ENCODE assay signal across 34 mouse cellular contexts in genomic region chr4:63323275-63323815, GRCm38 (mm10). TPM values are rescaled to one million over a fixed set of nuclear protein-coding genes. Genes with fewer than 3 reads are reported as not detected.
DNase-seq lines count a peak whose midpoint lies in the region; ATAC-seq and TF ChIP-seq lines count a peak whose summit lies in the region.
"Had no signal": no experiment of that assay in that cellular context is flagged by ENCODE, and none has a peak within 500 bp of the region (broad histone marks: within the 10 kb centered on the region; RNA-seq: fewer than 3 reads in every experiment).

No protein-coding gene starts in this region.

- CTCF ChIA-PET in Patski (lab: Charles Lee) = interaction anchor here (1.0 to 1.8 kb wide), 2 partner anchors 109 to 165 kb away, joined by 4 to 6 read pairs; partner anchors contain the start of gene Col27a1

- no peaks in the 10 kb centered on the region for H3K27me3 ChIP-seq in Patski
- H3K27me3 ChIP-seq in liver, postnatal 0 days (ENCODE audit: insufficient read depth, low read length) = no peaks in the 10 kb centered on the region
- H3K27me3 ChIP-seq: hindbrain, embryonic 15.5 days; kidney, embryonic 15.5 days; limb, embryonic 13.5 days; liver, embryonic 12.5 days; midbrain, embryonic 12.5 days had no signal

- no peak overlapping the region for H3K9ac ChIP-seq in liver, postnatal 0 days (replicated peaks)
- H3K9ac ChIP-seq: hindbrain, embryonic 15.5 days; kidney, embryonic 15.5 days; limb, embryonic 13.5 days; liver, embryonic 12.5 days; midbrain, embryonic 12.5 days had no signal

- intact Hi-C loops in gastrocnemius, postnatal 14 days (cut with DNase I; ENCODE audit: low total_unique reads) = no loop called here

- no peak for TF ChIP-seq EP300 in liver, postnatal 0 days (IDR thresholded peaks at IDR 0.05; ENCODE audit: low read depth)

- no peak for TF ChIP-seq CTCF in Patski (IDR thresholded peaks at IDR 0.05)
- no peak for TF ChIP-seq CTCF in liver, postnatal 0 days (IDR thresholded peaks at IDR 0.05; ENCODE audit: low read depth)

- 84% methylated on average over 8 of the region's 8 CpGs for WGBS in liver, postnatal 0 days (ENCODE audit: insufficient replicate concordance)

- H3K4me1 ChIP-seq in liver, postnatal 0 days (ENCODE audit: insufficient read depth) = no peaks in the 10 kb centered on the region
- H3K4me1 ChIP-seq: forebrain, embryonic 10.5 days; hindbrain, embryonic 15.5 days; kidney, embryonic 15.5 days; limb, embryonic 13.5 days; liver, embryonic 12.5 days; midbrain, embryonic 12.5 days had no signal

- H3K27ac ChIP-seq in liver, postnatal 0 days (ENCODE audit: low read depth) = no peak overlapping the region
- H3K27ac ChIP-seq: forebrain, embryonic 10.5 days; gastrocnemius, adult 2 months; hindbrain, embryonic 15.5 days; kidney, embryonic 15.5 days; limb, embryonic 13.5 days; liver, embryonic 12.5 days; midbrain, embryonic 12.5 days had no signal

- peak; percentile 67 for DNase-seq in adrenal gland, adult 2 months
- DNase-seq in adrenal gland, adult 18-20 months (ENCODE audit: low spot score in 2 of 2) = no peak
- DNase-seq in gastrocnemius, postnatal 14 days = peak; percentile 1
- DNase-seq in gastrocnemius, postnatal 25 days = no peak
- no peak for DNase-seq in Patski (ENCODE audit: low read depth, low spot score)
- no peak for DNase-seq in liver, postnatal 0 days
- DNase-seq in thymus, postnatal 4 days = no peak
- DNase-seq: cerebellum, adult 11 months; cerebellum, adult 9-11 months; gastrocnemius, adult 2 months; layer of hippocampus, adult 9-11 months; lung, adult 2 months; lung, postnatal 14 days; thymus, postnatal 25 days had no signal

- no peak overlapping the region for H3K4me2 ChIP-seq in liver, postnatal 0 days (ENCODE audit: low read depth, low read length)
- H3K4me2 ChIP-seq: heart, embryonic 11.5 days; hindbrain, embryonic 15.5 days; kidney, embryonic 15.5 days; limb, embryonic 13.5 days; liver, embryonic 12.5 days; midbrain, embryonic 12.5 days had no signal

- no peaks in the 10 kb centered on the region for H3K9me3 ChIP-seq in liver, postnatal 0 days (ENCODE audit: low read length)
- H3K9me3 ChIP-seq: forebrain, embryonic 10.5 days; hindbrain, embryonic 15.5 days; kidney, embryonic 15.5 days; limb, embryonic 13.5 days; liver, embryonic 12.5 days; midbrain, embryonic 12.5 days had no signal

- peak; percentile 85 for ATAC-seq in Patski
- no peak for ATAC-seq in liver, postnatal 0 days
- ATAC-seq: liver, embryonic 12.5 days had no signal

- H3K36me3 ChIP-seq in liver, postnatal 0 days (replicated peaks; ENCODE audit: insufficient read depth, low read length) = peaks cover 3% of the 10 kb centered on the region; the same call in 1 of the 2 replicates
- H3K36me3 ChIP-seq: G1E; hindbrain, embryonic 15.5 days; midbrain, embryonic 12.5 days had no signal

- POLR2A ChIA-PET in Patski (lab: Charles Lee) = no interaction called here

- in situ Hi-C loops in Patski (cut with MboI; ENCODE audit: low pct_unique_long_range_greater_than_20kb) = no loop called here

- H3K4me3 ChIP-seq in liver, postnatal 0 days (ENCODE audit: low read depth, low read length) = no peak overlapping the region
- H3K4me3 ChIP-seq: forebrain, embryonic 10.5 days; gastrocnemius, adult 2 months; hindbrain, embryonic 15.5 days; kidney, embryonic 15.5 days; limb, embryonic 13.5 days; liver, embryonic 12.5 days; midbrain, embryonic 12.5 days had no signal

RNA-seq across cellular contexts. Expression of gene Orm1, which starts 21.0 kb away (rescaled TPM):
- 10 to 100 TPM; 38.2 to 61.8 TPM for total RNA-seq in adrenal gland, adult 2 months (2021)
- 13.8 and 18.0 TPM in 2 replicates for polyA plus RNA-seq in adrenal gland, adult 2 months (2012; rRNA removed)
- 100 to 1,000 TPM in 1 of 2 experiments, 10 to 100 TPM in 1; 44.2 to 127 TPM for total RNA-seq in adrenal gland, adult 18-20 months (2021)
- total RNA-seq in gastrocnemius, postnatal 14 days (2021) = not detected
- total RNA-seq in gastrocnemius, postnatal 25 days (2021) = 10 to 100 TPM in 1 of 2 experiments, under 1 TPM in 1; 0.38 to 13.6 TPM
- 0.42 TPM for polyA plus RNA-seq in Patski (2021)
- 2.5 and 4.5 TPM in 2 replicates for polyA plus RNA-seq in liver, postnatal 0 days (2015; fragmentation: Nextera tagmentation; extraction: Ambion mirVana)
- total RNA-seq: CH12.LX; G1E; left cerebral cortex, adult 18-20 months; left cerebral cortex, postnatal 25 days; monocyte, adult 5-6 weeks had no signal
- polyA plus RNA-seq: forebrain, embryonic 10.5 days; G1E; heart, embryonic 11.5 days; heart, postnatal 0 days; hindbrain, embryonic 15.5 days; intestine, embryonic 14.5 days; kidney, embryonic 15.5 days; limb, embryonic 13.5 days; liver, embryonic 12.5 days; midbrain, embryonic 12.5 days; neural tube, embryonic 11.5 days; stomach, embryonic 14.5 days had no signal

RNA-seq across cellular contexts. Expression of gene Orm3, which starts 32.6 kb away (rescaled TPM):
- 10 to 100 TPM; 11.7 to 12.3 TPM for total RNA-seq in adrenal gland, adult 2 months (2021)
- 1.8 and 2.2 TPM in 2 replicates for polyA plus RNA-seq in adrenal gland, adult 2 months (2012; rRNA removed)
- 10 to 100 TPM; 12.2 to 13.7 TPM for total RNA-seq in adrenal gland, adult 18-20 months (2021)
- total RNA-seq in gastrocnemius, postnatal 14 days (2021) = not detected
- total RNA-seq in gastrocnemius, postnatal 25 days (2021) = under 1 TPM in 1 of 2 experiments, not detected in 1; 0.38 TPM
- 0.08 TPM for polyA plus RNA-seq in Patski (2021)
- not detected in 2 replicates for polyA plus RNA-seq in liver, postnatal 0 days (2015; fragmentation: Nextera tagmentation; extraction: Ambion mirVana)
- total RNA-seq: CH12.LX; common myeloid progenitor, adult 5-6 weeks; G1E; gastrocnemius, adult 2 months; hematopoietic stem cell, adult 5-6 weeks; left cerebral cortex, adult 18-20 months; left cerebral cortex, postnatal 25 days; megakaryocyte, adult 5-6 weeks; monocyte, adult 5-6 weeks had no signal
- polyA plus RNA-seq: forebrain, embryonic 10.5 days; G1E; heart, embryonic 11.5 days; heart, postnatal 0 days; hindbrain, embryonic 15.5 days; intestine, embryonic 14.5 days; kidney, embryonic 15.5 days; limb, embryonic 13.5 days; liver, embryonic 12.5 days; midbrain, embryonic 12.5 days; neural tube, embryonic 11.5 days; spleen, adult 2 months; stomach, embryonic 14.5 days had no signal

RNA-seq across cellular contexts. Expression of gene Orm2, which starts 38.9 kb away (rescaled TPM):
- 1 to 10 TPM; 3.9 to 8.2 TPM for total RNA-seq in adrenal gland, adult 2 months (2021)
- polyA plus RNA-seq in adrenal gland, adult 2 months (2012; rRNA removed) = 0.51 and 1.1 TPM in 2 replicates
- total RNA-seq in adrenal gland, adult 18-20 months (2021) = 10 to 100 TPM in 1 of 2 experiments, 1 to 10 TPM in 1; 3.1 to 11.3 TPM
- total RNA-seq in gastrocnemius, postnatal 14 days (2021) = not detected
- 1 to 10 TPM in 1 of 2 experiments, not detected in 1; 1.8 TPM for total RNA-seq in gastrocnemius, postnatal 25 days (2021)
- polyA plus RNA-seq in Patski (2021) = 1.7 TPM
- polyA plus RNA-seq in liver, postnatal 0 days (2015; fragmentation: Nextera tagmentation; extraction: Ambion mirVana) = not detected in 2 replicates
- total RNA-seq: CH12.LX; common myeloid progenitor, adult 5-6 weeks; G1E; gastrocnemius, adult 2 months; hematopoietic stem cell, adult 5-6 weeks; left cerebral cortex, adult 18-20 months; left cerebral cortex, postnatal 25 days; megakaryocyte, adult 5-6 weeks; monocyte, adult 5-6 weeks had no signal
- polyA plus RNA-seq: forebrain, embryonic 10.5 days; G1E; heart, embryonic 11.5 days; heart, postnatal 0 days; hindbrain, embryonic 15.5 days; intestine, embryonic 14.5 days; kidney, embryonic 15.5 days; limb, embryonic 13.5 days; liver, embryonic 12.5 days; midbrain, embryonic 12.5 days; neural tube, embryonic 11.5 days; spleen, adult 2 months; stomach, embryonic 14.5 days had no signal

Comparison
In these comparisons a context has a peak if more than half of its experiments do, and no peak if none do; other contexts are left out.
1. DNase-seq: peak in adrenal gland, adult 2 months (single experiment) and gastrocnemius, postnatal 14 days (single experiment); none in adrenal gland, adult 18-20 months (0 of 2), gastrocnemius, postnatal 25 days (single experiment), Patski (single experiment), liver, postnatal 0 days (single experiment) and thymus, postnatal 4 days (single experiment).
2. RNA of gene Orm3, which starts 32.6 kb away (total RNA-seq): 12.2 to 13.7 TPM in adrenal gland, adult 18-20 months and 11.7 to 12.3 TPM in adrenal gland, adult 2 months; 0.38 TPM in gastrocnemius, postnatal 25 days and not detected in gastrocnemius, postnatal 14 days; every median in the first group is over 4 times any median in the second.